Mouse (Mus musculus) heart, postnatal 36 days (tissue): ENCODE results near the gene Cdkn1a. TPM values are rescaled to one million over a fixed set of nuclear protein-coding genes. Genes with fewer than 3 reads are reported as not detected.

ENCODE experiments used
- total RNA-seq, 2 experiments: library from RNA; stranded (reverse); gene quantifications; 2 replicates each; pipeline ENCODE4 v1.2.3; 2021

Cdkn1a gene
- total RNA-seq, 2 experiments from 2014 or later: 40.8 to 83.9 TPM

Other genes with a start within 250 kb of the Cdkn1a start
- not detected for gene Pnpla1, start 232.6 kb upstream of the Cdkn1a start, total RNA-seq
- not detected for gene 4930539E08Rik, start 175.7 kb upstream of the Cdkn1a start, total RNA-seq
- under 1 TPM in 1 of 2 experiments, not detected in 1; 0.39 TPM for gene Pxt1, start 147.1 kb upstream of the Cdkn1a start, total RNA-seq
- gene Kctd20, start 139.0 kb upstream of the Cdkn1a start, total RNA-seq: 10 to 100 TPM; 53.3 to 55.5 TPM
- 10 to 100 TPM; 30.2 to 36.2 TPM for gene Stk38, start 83.0 kb upstream of the Cdkn1a start, total RNA-seq
- gene Srsf3, start 58.3 kb upstream of the Cdkn1a start, total RNA-seq: 10 to 100 TPM; 54.9 to 60.9 TPM
- under 1 TPM; 0.43 to 0.50 TPM for gene Rab44, start 23.2 kb downstream of the Cdkn1a start, total RNA-seq
- gene Cpne5, start 147.2 kb downstream of the Cdkn1a start, total RNA-seq: 1 to 10 TPM; 2.8 to 4.6 TPM
- gene Ppil1, start 173.2 kb downstream of the Cdkn1a start, total RNA-seq: 10 to 100 TPM; 27.0 to 27.2 TPM
- 100 to 1,000 TPM; 228 to 258 TPM for gene BC004004, start 177.8 kb downstream of the Cdkn1a start, total RNA-seq
- gene Pi16, start 226.7 kb downstream of the Cdkn1a start, total RNA-seq: 10 to 100 TPM; 35.9 to 42.4 TPM